Mouse (Mus musculus) embryo, embryonic 9.5 days (tissue): ENCODE results near the gene 1700021F05Rik.

ENCODE experiments used
- DNase-seq: peaks from one replicate; pipeline ENCODE4 v3.0.0-alpha.2; 2017; ENCODE audit errors: extremely low spot score

The 1700021F05Rik gene

GRCm38 (mm10) chr10:43482021-43482420 is 58.8 kb downstream of the 1700021F05Rik start:
- DNase-seq, result no peak

- no peak for DNase-seq
Observed at GRCm38 (mm10) chr10:43481179-43481578, 59.6 kb downstream of the 1700021F05Rik start.

- DNase-seq, result peak; percentile 42
Observed at GRCm38 (mm10) chr10:43480227-43480849, 60.5 kb downstream of the 1700021F05Rik start.

- DNase-seq, result peak; percentile 85
Observed at GRCm38 (mm10) chr10:43479436-43480157, 61.2 kb downstream of the 1700021F05Rik start.

GRCm38 (mm10) chr10:43478751-43479435 is 61.9 kb downstream of the 1700021F05Rik start, which contains the start of gene Bend3:
Bend3 (plus strand) TSS chr10:43478831.
- peak; percentile 70 for DNase-seq

GRCm38 (mm10) chr10:43477865-43478681 is 62.7 kb downstream of the 1700021F05Rik start:
- peak; percentile 79 for DNase-seq

GRCm38 (mm10) chr10:43477459-43477858 is 63.3 kb downstream of the 1700021F05Rik start:
- DNase-seq, result no peak

GRCm38 (mm10) chr10:43475376-43475775 is 65.4 kb downstream of the 1700021F05Rik start:
- DNase-seq, result no peak
